Comparison of ENCODE assay signal across 8 mouse cellular contexts in the genomic region with DNA sequence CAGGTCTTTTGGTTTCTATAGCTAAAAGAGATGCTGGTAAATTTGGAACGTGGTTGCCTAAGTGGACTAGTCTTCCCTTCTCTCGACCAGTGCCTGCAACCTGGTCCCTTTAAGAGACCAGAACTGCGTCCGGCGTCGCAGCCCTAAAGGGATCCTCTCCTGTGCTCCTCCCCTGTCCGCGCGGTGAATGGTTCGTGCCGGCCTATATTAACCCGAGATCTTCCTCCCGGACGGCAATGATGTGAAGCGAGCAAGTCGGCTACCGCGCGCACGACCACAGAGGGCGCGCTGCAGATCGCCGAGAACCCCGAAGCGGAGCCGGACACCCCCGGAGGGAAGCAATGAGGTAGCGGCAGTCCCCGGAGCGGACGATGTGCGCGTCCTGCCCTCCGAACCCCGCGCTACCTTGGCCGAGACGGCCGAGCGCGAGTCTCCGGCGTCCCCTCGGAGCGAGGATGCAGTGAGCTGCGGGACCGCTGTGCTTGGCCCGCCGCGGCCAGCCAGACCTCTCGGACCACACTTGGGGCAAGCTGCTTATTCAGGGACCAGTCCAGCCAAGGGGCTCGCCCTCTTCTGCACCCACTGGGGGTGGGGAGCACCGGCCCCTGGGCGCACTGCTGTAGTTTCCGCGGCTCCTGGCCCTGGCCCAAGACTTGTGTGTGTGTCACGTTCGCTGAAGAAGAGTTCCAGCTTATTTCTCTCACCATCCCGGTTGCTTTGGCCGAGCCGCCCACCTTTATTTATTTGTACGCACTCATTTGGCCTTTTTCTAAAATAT. TPM values are rescaled to one million over a fixed set of nuclear protein-coding genes. Genes with fewer than 3 reads are reported as not detected.
A peak's percentile ranks its signal among the peaks of the same experiment; 100 is the strongest.
DNase-seq lines count a peak whose midpoint lies in the region; ATAC-seq and TF ChIP-seq lines count a peak whose summit lies in the region.

A gene (plus strand): TSS at position 233 of the 778 bp plus-strand sequence.

- peak; percentile 81 for DNase-seq in layer of hippocampus, adult 11-12 months (ENCODE audit: low spot score)
- no peak for DNase-seq in layer of hippocampus, adult 9-10 months (ENCODE audit: low spot score)
- DNase-seq in embryonic facial prominence, embryonic 11.5 days (ENCODE audit: low spot score): peak; percentile 90
- peak; percentile 96 for DNase-seq in heart, adult 2 months
- peak; percentile 92 for DNase-seq in kidney, adult 8-10 months
- DNase-seq in midbrain, postnatal 0 days (ENCODE audit: low spot score): peak; percentile 93
- DNase-seq in spleen, postnatal 10 days (ENCODE audit: low spot score in 2 of 2): peak; percentile 69 to 85

- H3K27ac ChIP-seq in embryonic facial prominence, embryonic 11.5 days (replicated peaks; ENCODE audit: low read depth, low read length): no peak within 1 kb of the TSS
- H3K27ac ChIP-seq in heart, adult 2 months: peak within 1 kb of the TSS; percentile 97
- H3K27ac ChIP-seq in limb, embryonic 15.5 days: peak within 1 kb of the TSS; percentile 85
- H3K27ac ChIP-seq in midbrain, postnatal 0 days (ENCODE audit: low read depth, low read length): peak within 1 kb of the TSS; percentile 32

- no peaks in the 10 kb centered on the region for H3K36me3 ChIP-seq in embryonic facial prominence, embryonic 11.5 days (replicated peaks; ENCODE audit: control insufficient read depth, insufficient read depth, low read depth, low read length)
- H3K36me3 ChIP-seq in heart, adult 2 months (ENCODE audit: control insufficient read depth, insufficient read depth, low read length): peaks cover 4% of the 10 kb centered on the region
- H3K36me3 ChIP-seq in limb, embryonic 15.5 days: no peaks in the 10 kb centered on the region
- no peaks in the 10 kb centered on the region for H3K36me3 ChIP-seq in midbrain, postnatal 0 days (ENCODE audit: insufficient read depth, low read length)

- peak within 1 kb of the TSS; percentile 66 for H3K4me3 ChIP-seq in embryonic facial prominence, embryonic 11.5 days (ENCODE audit: low read depth, low read length)
- H3K4me3 ChIP-seq in heart, adult 2 months: peak within 1 kb of the TSS; percentile 76
- peak within 1 kb of the TSS; percentile 80 for H3K4me3 ChIP-seq in limb, embryonic 15.5 days
- peak within 1 kb of the TSS; percentile 52 for H3K4me3 ChIP-seq in midbrain, postnatal 0 days (ENCODE audit: low read depth, low read length)

- peak; percentile 92; the same call in 1 of the 2 replicates for TF ChIP-seq EP300 in heart, adult 2 months (IDR thresholded peaks at IDR 0.05; ENCODE audit: insufficient read depth, low read depth, low read length)

- H3K4me1 ChIP-seq in embryonic facial prominence, embryonic 11.5 days (ENCODE audit: control insufficient read depth, insufficient read depth, low read length): peaks cover 11% of the 10 kb centered on the region
- peaks cover 7% of the 10 kb centered on the region for H3K4me1 ChIP-seq in heart, adult 2 months (ENCODE audit: control insufficient read depth, insufficient read depth, low read length)
- peaks cover 43% of the 10 kb centered on the region for H3K4me1 ChIP-seq in limb, embryonic 15.5 days
- H3K4me1 ChIP-seq in midbrain, postnatal 0 days (ENCODE audit: insufficient read depth, low read length): 0 out of 2 replicates have a peak, but pooled peaks cover 4% of the 10 kb centered on the region

- intact Hi-C loops in heart, adult 2 months (cut with DNase I): loop anchor here (1.0 to 2.0 kb wide), 4 partner anchors 93 to 341 kb away; no protein-coding TSS in a partner anchor

- TF ChIP-seq CTCF in heart, adult 2 months (IDR thresholded peaks at IDR 0.05): peak; percentile 66
- TF ChIP-seq CTCF in midbrain, postnatal 0 days (IDR thresholded peaks at IDR 0.05): peak; percentile 67

- peak; percentile 100 for TF ChIP-seq POLR2A in heart, adult 2 months (IDR thresholded peaks at IDR 0.05; ENCODE audit: insufficient read depth, low read depth, low read length)

- H3K9ac ChIP-seq in embryonic facial prominence, embryonic 11.5 days (replicated peaks; ENCODE audit: low read length): peak within 1 kb of the TSS; percentile 70
- peak within 1 kb of the TSS; percentile 98 for H3K9ac ChIP-seq in heart, adult 2 months (ENCODE audit: low read depth, low read length)
- peak within 1 kb of the TSS; percentile 78 for H3K9ac ChIP-seq in limb, embryonic 15.5 days
- peak within 1 kb of the TSS; percentile 55 for H3K9ac ChIP-seq in midbrain, postnatal 0 days (replicated peaks; ENCODE audit: low read length, poor library complexity, severe bottlenecking)

- peaks cover 3% of the 10 kb centered on the region for H3K27me3 ChIP-seq in embryonic facial prominence, embryonic 11.5 days (ENCODE audit: control insufficient read depth, insufficient read depth, low read length)
- H3K27me3 ChIP-seq in heart, adult 2 months (ENCODE audit: control insufficient read depth, insufficient read depth, low read length): no peaks in the 10 kb centered on the region
- peaks cover 45% of the 10 kb centered on the region for H3K27me3 ChIP-seq in limb, embryonic 15.5 days
- H3K27me3 ChIP-seq in midbrain, postnatal 0 days (ENCODE audit: insufficient read depth, low read length): peaks cover 19% of the 10 kb centered on the region

- peak; percentile 65 for ATAC-seq in embryonic facial prominence, embryonic 11.5 days (replicated peaks; ENCODE audit: insufficient number of reproducible peaks, low FRiP score, low TSS enrichment, low read depth)
- peak; percentile 66; the same call in 1 of the 2 replicates for ATAC-seq in limb, embryonic 15.5 days (ENCODE audit: insufficient number of reproducible peaks, low FRiP score, low TSS enrichment, low read depth)
- ATAC-seq in midbrain, postnatal 0 days (ENCODE audit: low FRiP score): peak; percentile 73

- H3K9me3 ChIP-seq in embryonic facial prominence, embryonic 11.5 days (replicated peaks; ENCODE audit: control insufficient read depth, low read length): no peaks in the 10 kb centered on the region
- no peaks in the 10 kb centered on the region for H3K9me3 ChIP-seq in limb, embryonic 15.5 days
- no peaks in the 10 kb centered on the region for H3K9me3 ChIP-seq in midbrain, postnatal 0 days (ENCODE audit: low read length)

- under 1% methylated on average over 63 of the region's 63 CpGs for WGBS in embryonic facial prominence, embryonic 11.5 days
- under 1% methylated on average over 63 of the region's 63 CpGs for WGBS in heart, adult 2 months
- under 1% methylated on average over 63 of the region's 63 CpGs for WGBS in limb, embryonic 15.5 days
- under 1% methylated on average over 59 of the region's 63 CpGs for WGBS in midbrain, postnatal 0 days

- H3K4me2 ChIP-seq in embryonic facial prominence, embryonic 11.5 days (ENCODE audit: low read depth, low read length): peak within 1 kb of the TSS; percentile 94
- H3K4me2 ChIP-seq in limb, embryonic 15.5 days: peak within 1 kb of the TSS; percentile 94
- H3K4me2 ChIP-seq in midbrain, postnatal 0 days (ENCODE audit: low read depth, low read length, poor library complexity, severe bottlenecking): peak within 1 kb of the TSS; percentile 96

- peaks cover 3% of the 10 kb centered on the region for H3K79me2 ChIP-seq in heart, adult 2 months (replicated peaks; ENCODE audit: control insufficient read depth, insufficient read depth, low read length)

RNA-seq across cellular contexts. Expression of the gene that starts here (rescaled TPM):
- 10.4 and 10.9 TPM in 2 replicates for polyA plus RNA-seq in embryonic facial prominence, embryonic 11.5 days (2014; fragmentation: Nextera tagmentation; extraction: Ambion mirVana)
- 10 to 100 TPM; 20.7 to 22.6 TPM for total RNA-seq in heart, adult 2 months (2021)
- polyA plus RNA-seq in heart, adult 2 months (2012; rRNA removed): 23.9 and 27.1 TPM in 2 replicates
- 23.2 and 25.6 TPM in 2 replicates for polyA plus RNA-seq in limb, embryonic 15.5 days (2015; fragmentation: Nextera tagmentation; extraction: Ambion mirVana)
- 21.1 and 22.3 TPM in 2 replicates for total RNA-seq in midbrain, postnatal 0 days (2014; rRNA removed)
- polyA plus RNA-seq in midbrain, postnatal 0 days (2015; fragmentation: Nextera tagmentation; extraction: Ambion mirVana): 10.1 and 11.5 TPM in 2 replicates
